Mouse (Mus musculus): ENCODE data around the gene Nrxn3.

DNA sequence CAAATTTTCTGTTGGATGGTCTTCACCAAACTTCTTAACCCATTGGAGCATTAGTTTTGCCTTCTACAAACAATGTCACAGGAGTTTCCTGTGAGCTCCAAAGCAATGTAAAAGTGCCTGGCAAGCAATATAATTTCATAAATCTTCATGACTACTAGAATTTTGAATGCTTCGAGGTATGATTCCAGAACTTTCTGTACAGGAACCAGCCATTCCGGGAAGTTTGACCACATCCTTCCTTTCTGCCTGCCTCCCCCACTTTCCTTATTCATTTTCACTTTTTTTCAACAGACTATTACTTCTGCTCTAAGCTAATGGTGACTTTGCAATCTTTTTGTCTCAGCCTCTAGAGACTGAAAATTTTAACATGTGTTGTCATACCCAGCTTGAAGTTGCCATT is 1218.1 kb downstream of the Nrxn3 start:
- no peak for TF ChIP-seq CTCF (IDR thresholded peaks at IDR 0.05; ENCODE audit: extremely low read depth, insufficient read length, insufficient replicate concordance, low read depth, low read length)
- no peak for TF ChIP-seq POLR2A (IDR thresholded peaks at IDR 0.05; ENCODE audit: low read depth, low read length)
